Mouse (Mus musculus): ENCODE results near the gene 1700034I23Rik.

- TF ChIP-seq CTCF (IDR thresholded peaks at IDR 0.05; ENCODE audit: low read depth, low read length) (no peak), POLR2A (IDR thresholded peaks at IDR 0.05; ENCODE audit: borderline replicate concordance, low read depth, low read length) (no peak)
Measured at GRCm38 (mm10) chr3:40939019-40939418, 36.7 kb upstream of the 1700034I23Rik start.

Measured in bone marrow macrophage, adult 2 months (primary cell).